Mouse (Mus musculus) left cerebral cortex, postnatal 25 days (tissue): ENCODE data around the gene Camk2g. TPM values are rescaled to one million over a fixed set of nuclear protein-coding genes. Genes with fewer than 3 reads are reported as not detected.

Experiments
- DNase-seq, 2 experiments: peaks; one replicate each; pipeline ENCODE4 v3.0.0; 2022; ENCODE audit warnings: low spot score in 2 of 2, mixed read lengths in 1 of 2
- intact Hi-C: fragments of 180-260 bp; cut with DNase I; formaldehyde crosslinking; loops from one replicate; pipeline ENCODE4 v1.15.1; 2025
- total RNA-seq, 2 experiments: library from RNA; stranded (reverse); gene quantifications; 2 replicates each; pipeline ENCODE4 v1.2.3; 2021

Camk2g gene
- total RNA-seq, 2 experiments from 2014 or later, result 292 to 312 TPM

DNA sequence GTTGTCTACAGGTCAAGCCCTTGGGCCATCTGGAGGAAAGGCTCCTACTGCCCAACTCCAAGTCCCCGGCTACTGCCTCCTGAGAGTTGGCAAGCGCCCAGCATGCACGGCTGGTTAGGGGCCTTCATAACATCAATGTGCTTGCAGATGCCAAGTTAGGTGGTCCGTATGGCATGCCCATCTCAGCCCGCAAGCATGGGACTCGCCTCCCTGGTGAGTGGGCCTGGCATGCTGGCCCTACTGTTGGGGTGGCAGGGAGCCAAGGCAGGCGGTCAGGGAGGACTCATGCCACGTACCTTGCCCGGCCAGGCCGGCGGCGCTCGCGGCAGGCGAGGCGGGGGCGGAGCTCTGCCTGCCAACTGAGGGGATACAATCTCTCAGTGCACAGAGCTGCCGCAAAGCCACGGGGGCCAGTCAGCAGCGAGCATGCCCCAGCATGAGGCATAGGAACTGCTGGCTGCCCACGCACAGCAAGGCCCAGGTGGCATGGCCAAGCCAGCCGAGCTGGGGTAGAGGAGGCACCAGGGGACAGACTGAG, 36.4 kb downstream of the Camk2g start:
- DNase-seq, result no peak
- intact Hi-C loops, result loop anchor here (5.0 kb wide), 1 partner anchor 35 kb away; the partner anchor contains the start of gene Camk2g

DNA sequence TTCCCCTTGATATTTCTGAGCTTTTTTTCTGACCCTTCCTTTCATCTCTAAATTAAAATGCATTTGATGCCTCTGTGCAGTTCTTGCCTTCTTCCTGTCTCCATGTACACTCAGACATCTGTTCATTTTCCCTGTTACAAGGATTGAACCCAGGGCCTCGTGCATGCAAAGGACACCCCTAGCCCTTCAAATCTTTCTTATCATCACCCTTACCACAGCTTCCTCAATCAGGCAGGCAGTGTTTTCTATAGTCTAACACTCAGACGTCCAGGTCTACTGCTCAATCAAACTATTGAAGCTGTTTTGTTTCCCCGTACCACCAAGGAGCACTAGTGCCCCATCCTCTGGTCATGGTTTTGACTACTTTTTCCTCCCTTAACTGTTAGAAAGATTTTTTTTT, 40.1 kb downstream of the Camk2g start:
- DNase-seq, result no peak
- intact Hi-C loops, result no loop called here

- DNase-seq, result no peak
- intact Hi-C loops, result no loop called here
Measured at GRCm38 (mm10) chr14:20750503-20750902, 43.4 kb downstream of the Camk2g start.

DNA sequence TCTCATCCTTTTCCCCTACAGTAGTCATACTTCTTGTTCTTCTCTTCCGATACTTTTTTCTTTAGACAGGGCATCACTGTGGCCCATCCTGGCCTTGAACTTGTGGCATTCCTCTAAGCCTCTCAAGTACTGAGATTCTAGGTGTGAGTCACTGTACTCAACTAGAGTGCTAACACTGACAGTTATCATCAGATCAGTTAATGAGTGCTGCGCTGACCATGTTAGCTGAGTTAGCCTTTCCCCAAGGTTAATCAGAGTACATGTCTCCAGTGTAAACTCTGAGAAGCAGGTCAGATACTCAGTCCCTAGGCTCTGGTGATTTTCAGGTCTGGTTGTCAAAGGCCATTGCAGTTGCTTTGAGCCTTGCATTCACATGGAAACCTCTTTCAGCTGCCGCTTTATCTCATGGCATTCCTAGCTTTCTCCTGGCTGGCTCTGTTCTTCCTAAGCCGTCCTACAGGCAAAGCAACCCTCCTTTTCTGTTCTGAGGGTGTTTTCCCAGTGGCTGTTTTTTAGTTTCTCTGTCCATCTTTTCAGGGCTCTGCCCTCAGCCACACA, 44.3 kb downstream of the Camk2g start:
- DNase-seq, result no peak
- intact Hi-C loops, result no loop called here

GRCm38 (mm10) chr14:20748388-20748787, 45.5 kb downstream of the Camk2g start:
- intact Hi-C loops, result no loop called here

GRCm38 (mm10) chr14:20746935-20747334, 47.0 kb downstream of the Camk2g start:
- no peak for DNase-seq
- intact Hi-C loops, result no loop called here

More at GRCm38 (mm10) chr14:20748388-20748787, 45.5 kb downstream of the Camk2g start:
- DNase-seq, result no peak

GRCm38 (mm10) chr14:20743614-20744013, 50.3 kb downstream of the Camk2g start:
- intact Hi-C loops, result no loop called here
- no peak for DNase-seq

GRCm38 (mm10) chr14:20741301-20741700, 52.6 kb downstream of the Camk2g start:
- no peak for DNase-seq
- intact Hi-C loops, result no loop called here

GRCm38 (mm10) chr14:20738511-20738910, 55.4 kb downstream of the Camk2g start:
- intact Hi-C loops, result no loop called here
- DNase-seq, result no peak

DNA sequence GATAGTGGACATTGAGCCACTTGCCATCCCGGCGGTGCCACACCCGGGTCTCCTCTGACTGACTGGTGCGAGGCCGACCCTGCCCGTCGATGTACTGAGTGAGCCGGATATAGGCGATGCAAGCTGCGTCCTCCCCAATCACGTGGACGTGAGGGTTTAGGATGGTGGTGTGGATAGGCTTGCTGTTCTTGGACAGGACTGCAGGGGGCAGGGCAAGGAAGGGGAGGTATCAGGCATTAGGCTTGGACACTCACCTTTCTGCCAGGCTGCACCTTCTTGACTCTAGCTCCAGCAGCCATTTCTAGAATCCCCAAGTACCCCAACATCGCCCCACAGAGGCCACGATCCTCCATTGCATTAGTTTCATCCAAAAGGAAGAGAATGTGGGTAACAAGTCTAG, 56.6 kb downstream of the Camk2g start:
- intact Hi-C loops, result no loop called here
- DNase-seq, result peak; percentile 34 to 41

GRCm38 (mm10) chr14:20735892-20736390, 57.9 kb downstream of the Camk2g start:
- intact Hi-C loops, result no loop called here
- no peak for DNase-seq

- no peak for DNase-seq
- intact Hi-C loops, result no loop called here
Measured at GRCm38 (mm10) chr14:20735052-20735451, 58.8 kb downstream of the Camk2g start.

DNA sequence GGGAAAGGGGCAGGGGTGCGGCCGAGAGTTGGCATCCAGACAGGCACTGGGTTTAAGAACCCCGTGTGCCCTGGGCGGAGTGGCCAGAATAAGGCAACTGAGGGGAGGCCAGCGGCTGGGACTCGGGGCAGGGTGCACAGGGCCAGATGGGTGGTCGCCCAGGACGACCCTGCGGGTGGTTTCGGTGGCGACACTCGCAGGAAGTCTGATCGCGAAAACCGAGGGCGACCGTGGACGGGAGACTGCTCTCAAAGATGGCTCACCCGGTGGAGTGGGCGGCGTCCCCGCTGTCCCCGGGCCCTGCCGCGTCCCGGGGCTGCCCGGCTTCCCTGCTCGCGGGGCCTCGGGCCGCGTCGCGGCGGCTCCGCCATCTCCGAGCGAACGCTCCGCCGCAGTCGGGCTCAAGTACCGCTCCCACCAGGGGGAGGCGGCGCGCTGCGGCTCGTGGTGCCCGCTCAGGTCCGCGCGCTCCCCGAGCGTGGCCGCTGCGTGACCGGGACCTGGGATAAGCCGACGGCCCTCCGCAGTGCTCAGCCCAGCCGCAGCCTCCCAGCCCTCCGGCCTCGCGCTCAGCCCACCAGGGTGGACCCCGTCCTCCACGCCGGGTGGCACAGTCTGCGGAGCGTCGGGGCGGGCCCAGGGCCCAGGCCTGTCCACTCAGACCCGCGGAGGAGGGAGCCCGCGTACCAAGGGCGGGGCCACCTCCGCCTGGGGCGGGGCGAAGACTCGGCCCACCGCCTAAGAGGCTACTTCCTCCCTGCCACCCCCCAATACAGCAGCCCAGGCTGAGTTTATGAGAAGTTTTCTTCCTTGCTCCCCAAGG, 59.7 kb downstream of the Camk2g start, which contains the start of gene Ndst2:
Gene Ndst2 (minus strand): TSS at position 611 of the 823 bp plus-strand sequence.
- DNase-seq, result peak; percentile 83 to 87
- intact Hi-C loops, result loop anchor here (5.0 kb wide), 1 partner anchor 283 kb away; no protein-coding TSS in a partner anchor

DNA sequence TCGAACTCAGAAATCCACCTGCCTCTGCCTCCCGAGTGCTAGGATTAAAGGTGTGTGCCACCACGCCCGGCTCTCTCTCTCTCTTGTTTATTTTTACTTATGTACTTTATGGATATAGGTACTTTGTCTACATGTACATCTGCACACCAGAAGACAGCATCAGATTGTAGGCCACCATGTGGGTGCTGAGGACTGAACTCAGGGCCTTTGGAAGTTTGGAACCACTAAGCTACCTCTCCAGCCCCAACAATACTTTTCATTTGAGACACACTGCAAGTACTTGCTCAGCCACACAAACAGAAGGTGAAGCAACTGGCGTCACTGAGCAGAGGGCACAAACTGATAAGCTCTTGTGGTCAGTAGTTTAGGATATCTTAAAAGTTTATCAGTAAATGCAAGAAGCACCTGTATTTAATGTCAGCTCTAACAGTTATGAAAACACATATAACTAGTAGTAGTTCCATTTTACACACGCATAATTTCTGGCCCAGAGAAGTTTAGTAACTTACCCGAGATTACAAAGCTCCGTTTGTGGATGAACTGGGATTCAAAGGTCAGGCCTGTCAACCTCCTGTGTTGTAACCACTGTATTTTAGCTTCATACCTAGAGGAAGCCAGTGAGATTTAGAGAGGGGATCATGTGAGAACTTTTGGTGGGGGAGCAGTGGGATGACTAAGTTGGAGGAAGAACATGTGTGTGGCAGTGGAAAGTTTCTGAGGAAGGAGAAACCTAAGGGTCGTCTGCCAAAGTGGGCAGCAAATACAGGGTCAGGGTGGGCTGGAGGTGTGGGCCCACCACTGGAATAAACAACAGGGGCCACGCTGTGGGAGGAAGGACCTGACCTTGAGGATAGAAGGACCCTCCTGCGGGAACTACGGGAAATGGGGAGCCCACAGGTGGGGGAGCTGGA, 60.6 kb downstream of the Camk2g start:
- intact Hi-C loops, result loop anchor here (5.0 kb wide), 1 partner anchor 284 kb away; no protein-coding TSS in a partner anchor
- no peak for DNase-seq

- intact Hi-C loops, result loop anchor here (5.0 kb wide), 1 partner anchor 286 kb away; no protein-coding TSS in a partner anchor
- DNase-seq, result no peak
Measured at GRCm38 (mm10) chr14:20730853-20731602, 62.9 kb downstream of the Camk2g start.

GRCm38 (mm10) chr14:20729871-20730270, 64.0 kb downstream of the Camk2g start:
- no peak for DNase-seq
- intact Hi-C loops, result loop anchor here (5.0 kb wide), 1 partner anchor 287 kb away; no protein-coding TSS in a partner anchor

DNA sequence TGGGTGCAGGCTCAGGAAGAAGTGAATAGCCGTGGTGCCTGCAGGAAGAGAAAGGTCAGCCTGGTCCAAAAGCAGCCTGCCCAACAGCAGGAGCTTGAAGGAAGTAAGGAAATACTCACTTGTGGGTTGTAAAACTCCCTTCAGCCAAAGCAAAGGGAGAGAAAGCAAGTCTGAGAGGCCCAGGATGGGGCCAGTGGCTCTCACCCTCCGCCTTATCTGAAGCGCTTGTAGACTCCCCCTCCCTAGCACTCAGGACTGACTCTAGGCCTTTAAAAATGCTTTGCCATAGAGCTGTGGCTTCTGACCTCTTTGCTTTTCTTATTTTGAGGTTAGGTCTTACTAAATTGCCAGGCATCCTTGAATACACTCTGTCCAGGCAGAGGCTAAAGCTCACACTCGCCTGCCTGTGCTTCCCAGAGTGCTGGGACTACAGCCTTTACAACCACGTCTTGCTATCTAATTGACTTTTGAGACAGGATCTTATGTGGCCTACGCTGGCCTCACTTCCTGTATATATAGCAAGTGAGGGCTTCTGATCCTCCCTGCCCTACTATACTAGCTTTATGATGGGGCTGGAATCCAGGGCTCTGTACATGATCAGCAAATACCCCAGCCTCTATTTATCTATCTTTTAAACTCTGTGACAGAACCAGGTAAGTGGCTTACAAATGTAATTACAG, 68.1 kb downstream of the Camk2g start:
- no peak for DNase-seq
- intact Hi-C loops, result no loop called here

DNA sequence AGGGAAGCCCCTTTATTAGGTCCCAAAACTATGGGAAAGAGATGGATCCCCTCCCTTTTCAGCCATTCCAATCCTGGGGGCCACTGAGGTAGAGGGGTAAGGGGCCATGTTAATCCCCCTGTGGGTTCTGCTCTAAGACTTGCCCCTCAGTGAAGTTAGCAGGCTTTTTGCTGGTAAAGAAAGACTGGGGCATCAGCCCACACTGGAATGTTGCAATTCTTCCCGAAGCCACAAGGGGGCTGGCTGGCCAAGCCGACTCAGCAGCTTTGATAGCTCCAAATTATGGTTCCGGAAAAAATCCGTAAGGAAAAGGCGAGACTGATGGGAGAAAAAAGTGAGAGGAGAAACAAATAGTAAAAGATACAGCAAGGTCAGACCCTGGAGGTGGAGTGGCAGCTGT, 69.8 kb downstream of the Camk2g start:
- intact Hi-C loops, result no loop called here

More for the DNA sequence above, 69.8 kb downstream of the Camk2g start:
- peak; percentile 70 to 78 for DNase-seq
